Mouse (Mus musculus): Measurements from ENCODE around the gene Dnali1. TPM values are rescaled to one million over a fixed set of nuclear protein-coding genes. Genes with fewer than 3 reads are reported as not detected.

Dnali1 gene
- 0.05 and 0.09 TPM in 2 replicates for polyA plus RNA-seq (2012; rRNA removed)

DNA sequence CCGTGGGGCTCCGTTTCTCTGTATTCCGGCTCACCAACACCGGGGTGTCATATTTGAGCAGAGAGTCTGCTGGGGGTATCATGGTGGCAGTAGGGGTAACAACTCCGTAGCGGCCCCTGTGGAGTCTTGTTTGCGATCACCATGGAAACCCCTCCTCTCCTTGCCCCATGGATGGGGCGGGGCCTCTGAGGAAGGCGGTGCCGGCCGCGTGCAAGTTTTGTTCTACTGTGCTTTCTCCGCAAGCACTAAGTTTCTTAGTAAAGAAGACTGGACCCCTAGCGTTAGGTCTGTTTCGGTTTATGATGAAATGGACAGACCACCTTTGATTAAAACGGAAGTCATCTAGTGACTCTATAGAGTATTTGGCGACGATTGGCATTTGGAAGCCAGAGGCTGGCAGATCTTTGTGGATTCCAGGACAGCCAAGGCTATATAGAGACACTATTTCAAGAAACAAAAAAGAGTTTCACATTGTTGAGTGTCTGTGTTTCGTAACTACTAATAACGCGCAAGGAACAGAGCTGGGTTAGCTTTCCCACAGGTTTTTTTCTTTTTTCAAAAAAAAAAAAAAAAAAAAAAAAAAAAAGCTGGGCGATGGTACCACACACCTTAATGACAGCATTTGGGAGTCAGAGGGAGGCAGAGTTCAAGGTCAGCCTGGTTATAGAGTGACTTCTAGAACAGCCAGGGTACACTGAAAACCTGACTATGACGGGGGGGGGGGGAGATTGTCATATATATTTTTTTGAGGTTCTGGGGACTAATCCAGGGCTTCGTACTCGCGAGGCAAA lies at the start of gene Dnali1:
Gene Dnali1, minus strand, starts transcription at position 187 of the 791 bp plus-strand sequence.

DNA sequence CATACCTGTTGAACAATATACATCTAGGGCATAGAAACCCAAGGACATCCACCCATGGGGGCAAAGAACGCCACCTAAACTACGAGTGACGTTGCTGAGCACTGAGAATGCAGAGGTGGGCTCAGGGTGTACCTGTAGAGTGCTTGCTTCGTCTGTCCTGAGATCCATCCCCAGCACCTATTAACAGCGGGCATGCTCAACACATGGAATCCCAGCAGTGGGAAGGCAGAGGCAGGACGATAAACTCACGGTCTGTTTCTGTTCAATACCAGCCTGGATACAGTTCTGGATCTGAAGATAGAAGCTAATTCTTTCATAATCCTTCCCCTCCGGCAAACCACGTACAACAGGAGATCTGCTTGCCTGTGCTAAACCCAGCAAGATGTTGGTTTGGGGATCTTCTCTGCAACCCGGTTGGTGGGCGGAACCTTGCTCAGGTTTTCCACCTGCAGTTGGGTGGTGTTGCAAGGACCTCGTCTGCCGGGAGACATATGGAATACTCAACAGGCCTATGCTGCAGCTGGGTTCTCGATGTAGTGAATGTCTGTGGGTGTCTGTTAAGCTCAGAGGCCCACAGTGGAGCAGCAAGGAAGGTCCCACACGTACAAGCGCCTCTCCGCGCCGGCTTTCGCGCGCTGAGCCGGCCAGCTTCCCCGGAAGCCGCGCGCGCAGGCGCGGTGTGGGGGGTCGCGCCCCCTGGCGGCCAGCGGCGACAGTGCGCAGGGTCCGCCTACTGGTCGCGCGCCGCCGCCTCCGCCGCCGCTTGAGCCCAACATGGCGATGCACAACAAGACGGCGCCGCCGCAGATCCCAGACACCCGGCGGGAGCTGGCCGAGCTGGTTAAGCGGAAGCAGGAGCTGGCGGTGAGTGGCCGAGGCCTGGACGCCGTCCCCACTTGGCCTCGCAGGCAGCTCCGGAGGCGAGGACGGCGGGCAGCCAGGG lies 19.2 kb upstream of the Dnali1 start, which contains the start of gene Meaf6:
Gene Meaf6, plus strand, starts transcription at position 732 of the 943 bp plus-strand sequence.

DNA sequence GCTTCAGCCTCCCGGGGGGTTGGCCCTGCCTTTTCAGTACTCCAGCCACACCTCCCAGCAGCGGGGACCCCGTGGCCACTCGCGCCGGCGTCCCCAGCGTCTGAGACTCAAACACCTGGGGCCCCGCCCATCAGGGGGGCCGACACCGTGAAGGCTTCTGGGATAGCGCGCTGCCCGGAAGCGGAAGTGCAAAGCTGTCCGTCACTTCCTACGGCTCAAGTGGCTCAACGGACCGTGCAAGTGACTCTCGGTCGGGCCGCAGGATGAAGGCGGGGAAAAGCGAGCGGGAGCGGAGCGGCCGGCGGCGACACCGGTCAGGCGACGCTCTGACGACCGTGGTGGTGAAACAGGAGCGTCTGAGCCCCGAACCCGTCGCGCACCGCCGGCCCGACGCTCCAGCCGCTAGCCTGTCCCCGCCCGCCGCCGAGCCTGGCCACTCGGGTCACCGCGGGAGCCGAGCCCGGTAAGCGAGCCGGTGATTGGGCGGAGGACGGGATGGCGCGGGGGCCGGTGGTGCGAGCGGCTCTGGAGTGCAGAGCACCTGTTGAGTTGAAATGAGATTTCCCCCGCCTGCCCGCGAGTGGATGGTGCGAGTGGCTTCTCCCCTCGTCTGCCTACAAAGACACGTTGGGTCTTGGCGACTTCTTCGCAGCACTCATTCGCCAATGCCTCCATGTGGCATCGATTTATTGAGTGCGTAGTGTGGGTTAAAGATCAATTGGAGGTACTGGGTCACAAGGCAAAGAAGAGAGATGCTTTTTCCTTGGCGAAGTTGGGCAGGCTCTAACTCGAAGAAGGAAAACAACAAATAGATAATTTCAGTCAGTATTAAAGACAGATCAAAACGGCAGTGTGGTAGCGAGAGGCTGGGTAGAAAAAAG lies 1.2 kb upstream of the Dnali1 start, which contains the start of gene Snip1:
Gene Snip1, plus strand, starts transcription at position 183 of the 881 bp plus-strand sequence.

DNA sequence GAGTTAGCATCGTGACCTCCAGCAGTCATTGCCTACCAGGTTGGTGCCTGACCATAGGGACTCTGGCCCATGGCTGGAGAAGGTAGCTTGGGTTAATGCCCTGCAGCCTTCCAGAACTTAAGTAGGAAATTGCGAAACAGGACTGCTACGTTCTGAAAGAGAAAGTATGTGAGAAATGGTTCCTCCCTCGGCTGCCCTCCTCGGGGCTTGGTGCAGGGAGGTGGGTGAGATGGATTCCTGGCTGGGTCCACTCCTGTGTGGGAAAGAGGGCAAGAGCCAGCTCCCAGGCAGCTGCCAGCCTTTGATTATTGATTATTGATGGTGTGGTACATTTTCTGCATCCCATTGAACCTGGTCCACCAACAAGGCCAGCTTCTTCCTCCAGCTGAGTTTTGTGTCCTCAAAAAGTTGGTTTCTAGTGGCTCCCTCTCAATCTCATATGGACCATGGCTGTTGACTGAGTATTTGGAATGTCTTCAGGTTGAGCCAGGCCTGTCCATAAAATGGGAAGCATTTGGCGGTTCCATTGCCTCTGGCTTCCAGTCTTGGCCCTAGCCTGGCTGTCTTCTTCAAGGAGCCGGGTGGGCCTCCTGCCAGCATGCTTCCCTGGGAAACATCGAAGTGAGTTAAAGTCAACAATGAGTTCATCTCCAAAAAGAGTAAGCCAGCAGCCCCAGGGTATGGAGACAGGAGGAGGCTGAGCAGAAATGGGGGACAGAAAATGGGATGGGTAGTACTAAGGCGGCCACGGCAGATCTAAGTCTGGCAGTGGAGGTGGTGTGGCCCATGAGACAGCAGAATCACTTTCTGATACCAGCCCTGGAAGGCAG lies 49.5 kb downstream of the Dnali1 start, which contains the start of gene Gnl2:
Gene Gnl2, plus strand, starts transcription at position 780 of the 830 bp plus-strand sequence.

Other genes with a start within 250 kb of the Dnali1 start
- gene Yrdc, start 215.0 kb downstream of the Dnali1 start, polyA plus RNA-seq (2012; rRNA removed) = 35.8 and 36.2 TPM in 2 replicates
- gene 1110065P20Rik, start 214.5 kb downstream of the Dnali1 start, polyA plus RNA-seq (2012; rRNA removed) = 51.9 and 63.5 TPM in 2 replicates
- 0.57 and 0.60 TPM in 2 replicates for gene Maneal, start 203.5 kb downstream of the Dnali1 start, polyA plus RNA-seq (2012; rRNA removed)
- gene Epha10, start 184.8 kb downstream of the Dnali1 start, polyA plus RNA-seq (2012; rRNA removed) = 0.06 TPM in 1 of 2 replicates, not detected in the other
- 9.9 and 11.3 TPM in 2 replicates for gene 9930104L06Rik, start 128.7 kb downstream of the Dnali1 start, polyA plus RNA-seq (2012; rRNA removed)
- gene Cdca8, start 126.4 kb downstream of the Dnali1 start, polyA plus RNA-seq (2012; rRNA removed) = 16.3 and 16.6 TPM in 2 replicates
- 3.4 and 4.2 TPM in 2 replicates for gene Rspo1, start 79.3 kb downstream of the Dnali1 start, polyA plus RNA-seq (2012; rRNA removed)
- 8.3 and 9.2 TPM in 2 replicates for gene Gnl2, start 49.1 kb downstream of the Dnali1 start, polyA plus RNA-seq (2012; rRNA removed)
- gene Snip1, start 969 bp upstream of the Dnali1 start, polyA plus RNA-seq (2012; rRNA removed) = 7.1 and 8.4 TPM in 2 replicates
- gene Meaf6, start 19.4 kb upstream of the Dnali1 start, polyA plus RNA-seq (2012; rRNA removed) = 8.8 and 9.2 TPM in 2 replicates
- 21.1 and 21.5 TPM in 2 replicates for gene Zc3h12a, start 62.1 kb upstream of the Dnali1 start, polyA plus RNA-seq (2012; rRNA removed)